Mouse (Mus musculus) urinary bladder, adult 2 months (tissue): ENCODE data around the gene Nol4l. TPM values are rescaled to one million over a fixed set of nuclear protein-coding genes. Genes with fewer than 3 reads are reported as not detected.

ENCODE experiments used
- DNase-seq: peaks from one replicate; pipeline ENCODE4 v3.0.0; 2022; ENCODE audit warnings: low spot score
- polyA plus RNA-seq: library from polyadenylated mRNA; depleted of rRNA; stranded (reverse); fragments of >200 nt; gene quantifications from 2 replicates; pipeline ENCODE4 v1.2.3, GENCODE M21; 2012

The Nol4l gene
- polyA plus RNA-seq, 1 experiment, result 11.7 TPM

- DNase-seq, result no peak
These were observed 84.4 kb downstream of the Nol4l start for GRCm38 (mm10) chr2:153445137-153446016.

GRCm38 (mm10) chr2:153444254-153445136 is 85.3 kb downstream of the Nol4l start:
- DNase-seq, result peak; percentile 62

- peak; percentile 37 for DNase-seq
These were observed 86.1 kb downstream of the Nol4l start for GRCm38 (mm10) chr2:153443434-153444240.

- no peak for DNase-seq
These were observed 87.1 kb downstream of the Nol4l start for GRCm38 (mm10) chr2:153442720-153443119.

- DNase-seq, result no peak
These were observed 88.5 kb downstream of the Nol4l start for GRCm38 (mm10) chr2:153441228-153441627.

GRCm38 (mm10) chr2:153440755-153441154 is 89.0 kb downstream of the Nol4l start:
- no peak for DNase-seq

GRCm38 (mm10) chr2:153437306-153437659 is 92.5 kb downstream of the Nol4l start:
- no peak for DNase-seq

- DNase-seq, result no peak
These were observed 93.0 kb downstream of the Nol4l start for GRCm38 (mm10) chr2:153436641-153437305.

GRCm38 (mm10) chr2:153434880-153435831 is 94.6 kb downstream of the Nol4l start:
- no peak for DNase-seq

- DNase-seq, result no peak
These were observed 95.9 kb downstream of the Nol4l start for GRCm38 (mm10) chr2:153433859-153434258.

GRCm38 (mm10) chr2:153432492-153432891 is 97.3 kb downstream of the Nol4l start:
- no peak for DNase-seq

GRCm38 (mm10) chr2:153430571-153430970 is 99.2 kb downstream of the Nol4l start:
- DNase-seq, result no peak

GRCm38 (mm10) chr2:153428485-153428884 is 101.3 kb downstream of the Nol4l start:
- no peak for DNase-seq

GRCm38 (mm10) chr2:153426931-153427330 is 102.8 kb downstream of the Nol4l start:
- no peak for DNase-seq

- no peak for DNase-seq
These were observed 103.6 kb downstream of the Nol4l start for GRCm38 (mm10) chr2:153425998-153426670.

- no peak for DNase-seq
These were observed 104.5 kb downstream of the Nol4l start for GRCm38 (mm10) chr2:153425124-153425844.

GRCm38 (mm10) chr2:153424557-153424956 is 105.2 kb downstream of the Nol4l start:
- no peak for DNase-seq

GRCm38 (mm10) chr2:153423113-153423512 is 106.7 kb downstream of the Nol4l start:
- no peak for DNase-seq

GRCm38 (mm10) chr2:153422051-153422450 is 107.7 kb downstream of the Nol4l start:
- no peak for DNase-seq
